Mouse (Mus musculus): ENCODE data around the gene Gdf1.

The Gdf1 gene

DNA sequence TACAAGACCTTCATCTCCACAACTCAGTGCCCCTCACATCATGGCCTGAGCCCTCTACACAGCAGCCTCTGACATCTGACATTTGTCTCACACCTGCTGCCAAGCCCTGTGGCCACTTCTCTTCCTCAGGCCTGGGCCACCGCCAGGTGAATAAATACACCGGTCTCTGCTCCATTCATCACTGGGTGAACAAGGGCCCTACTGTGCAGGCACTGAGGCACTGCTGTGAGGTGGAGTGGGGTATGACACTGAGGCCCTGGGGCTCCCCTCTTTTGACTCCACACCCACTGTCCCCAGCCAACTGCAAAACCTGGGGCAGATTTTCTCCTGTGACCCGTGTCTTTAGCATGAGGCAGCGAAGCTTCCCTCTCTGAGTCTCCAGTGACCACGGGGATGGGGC lies 37.0 kb downstream of the Gdf1 start:
- no peak for DNase-seq

DNA sequence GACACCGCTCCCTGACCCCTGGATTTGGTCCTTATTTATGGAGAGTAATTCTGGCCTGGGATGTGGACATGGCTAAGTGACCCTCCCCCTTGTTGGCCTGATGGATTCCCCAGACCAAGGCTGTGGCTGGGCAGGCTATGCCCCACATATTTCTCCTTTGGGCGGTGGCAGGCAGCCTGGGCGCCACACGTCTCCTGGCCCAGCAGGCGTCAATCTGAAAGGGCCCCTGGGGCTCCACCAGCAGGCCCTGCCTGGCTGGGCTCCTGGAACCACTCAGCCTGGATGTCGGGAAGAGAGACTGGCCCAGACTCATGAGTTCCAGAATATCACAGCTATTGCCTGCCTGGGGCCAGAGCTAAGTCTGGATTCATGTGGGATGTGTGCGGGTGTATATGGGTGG lies 40.9 kb downstream of the Gdf1 start:
- DNase-seq, result no peak

DNA sequence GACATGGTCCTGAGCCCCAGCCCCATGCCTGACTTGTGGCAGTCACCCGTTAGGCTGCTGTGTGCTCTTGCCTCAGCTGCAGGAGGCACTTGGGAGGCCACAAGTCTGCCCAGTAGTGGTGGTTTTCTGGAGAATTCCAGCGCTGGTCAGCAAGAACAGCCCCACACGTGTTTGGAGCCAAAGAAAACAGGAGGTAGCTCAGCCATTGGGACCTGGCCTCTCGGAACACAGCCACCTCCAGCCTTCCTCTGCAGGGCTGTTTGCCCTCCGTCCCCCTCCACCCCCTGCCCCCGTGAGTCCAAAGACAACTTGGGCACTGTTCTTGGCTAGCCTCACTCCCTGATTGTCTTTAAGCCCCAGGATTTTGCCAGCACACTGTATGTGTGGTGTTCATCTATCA lies 42.3 kb downstream of the Gdf1 start:
- no peak for DNase-seq

DNA sequence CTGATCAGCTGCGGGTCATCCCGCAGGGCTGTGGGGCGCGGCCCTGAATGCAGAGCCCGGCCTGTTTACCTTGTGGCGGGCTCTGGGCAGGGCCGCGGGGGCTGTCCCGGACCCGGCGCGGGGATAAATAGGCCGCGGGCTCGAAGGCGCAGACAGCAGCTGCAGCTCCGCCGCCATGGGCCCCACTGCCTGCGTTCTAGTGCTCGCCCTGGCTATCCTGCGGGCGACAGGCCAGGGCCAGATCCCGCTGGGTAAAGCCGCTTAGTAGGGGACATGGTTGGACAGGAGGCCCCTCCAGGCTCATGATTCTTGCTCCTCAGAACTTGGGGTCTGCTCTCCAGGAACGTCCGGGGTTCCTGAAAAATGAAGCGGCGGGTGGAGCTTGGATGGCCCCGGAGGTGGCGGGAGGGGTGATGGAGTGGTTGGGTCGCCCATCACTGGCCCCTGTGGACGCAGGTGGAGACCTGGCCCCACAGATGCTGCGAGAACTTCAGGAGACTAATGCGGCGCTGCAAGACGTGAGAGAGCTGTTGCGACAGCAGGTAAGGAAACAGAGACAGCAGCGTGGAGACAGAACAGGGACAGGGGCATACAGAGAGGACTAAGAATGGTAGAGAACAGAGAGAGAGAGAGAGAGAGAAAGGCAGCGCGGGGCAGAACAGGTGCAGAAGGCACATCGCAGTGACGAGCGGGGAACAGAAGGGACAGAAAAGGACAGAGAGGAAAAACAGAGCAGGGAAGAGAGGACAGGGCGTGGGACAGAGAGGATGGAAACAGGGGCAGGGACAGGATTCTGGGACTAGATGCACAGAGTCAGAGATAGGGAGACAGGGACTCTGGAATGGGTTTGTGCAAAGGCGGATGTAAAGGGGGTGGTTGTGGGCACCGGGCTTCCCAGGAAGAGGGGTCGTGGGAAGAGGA lies 44.0 kb downstream of the Gdf1 start, which contains the start of gene Comp:
Gene Comp, plus strand, starts transcription at position 162 of the 921 bp plus-strand sequence.
- DNase-seq, result no peak

DNA sequence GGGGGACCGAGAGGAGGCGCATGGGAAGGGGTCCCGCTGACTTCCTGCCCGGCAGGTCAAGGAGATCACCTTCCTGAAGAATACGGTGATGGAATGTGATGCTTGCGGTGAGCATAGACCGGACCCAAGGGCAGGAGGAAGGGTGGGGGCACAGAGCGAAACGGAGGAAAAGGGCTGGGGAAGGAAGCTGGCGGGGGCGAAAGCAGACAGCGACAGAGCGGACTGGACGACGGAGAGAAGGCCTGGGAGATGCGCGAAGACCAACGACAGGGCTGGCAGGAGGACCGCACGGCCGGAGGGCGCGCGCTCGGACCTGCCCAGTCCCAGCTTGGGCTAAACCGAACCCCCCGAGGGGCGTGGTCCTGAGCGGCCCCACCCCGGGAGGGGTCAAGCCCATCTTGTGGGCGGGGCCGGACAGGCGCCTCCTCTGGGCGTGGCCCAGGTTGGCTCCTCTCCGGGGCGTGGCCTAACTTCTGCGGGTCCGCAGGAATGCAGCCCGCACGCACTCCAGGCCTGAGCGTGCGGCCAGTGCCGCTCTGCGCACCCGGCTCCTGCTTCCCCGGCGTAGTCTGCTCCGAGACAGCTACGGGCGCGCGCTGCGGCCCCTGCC lies 44.8 kb downstream of the Gdf1 start:
- peak; percentile 43 for DNase-seq

DNA sequence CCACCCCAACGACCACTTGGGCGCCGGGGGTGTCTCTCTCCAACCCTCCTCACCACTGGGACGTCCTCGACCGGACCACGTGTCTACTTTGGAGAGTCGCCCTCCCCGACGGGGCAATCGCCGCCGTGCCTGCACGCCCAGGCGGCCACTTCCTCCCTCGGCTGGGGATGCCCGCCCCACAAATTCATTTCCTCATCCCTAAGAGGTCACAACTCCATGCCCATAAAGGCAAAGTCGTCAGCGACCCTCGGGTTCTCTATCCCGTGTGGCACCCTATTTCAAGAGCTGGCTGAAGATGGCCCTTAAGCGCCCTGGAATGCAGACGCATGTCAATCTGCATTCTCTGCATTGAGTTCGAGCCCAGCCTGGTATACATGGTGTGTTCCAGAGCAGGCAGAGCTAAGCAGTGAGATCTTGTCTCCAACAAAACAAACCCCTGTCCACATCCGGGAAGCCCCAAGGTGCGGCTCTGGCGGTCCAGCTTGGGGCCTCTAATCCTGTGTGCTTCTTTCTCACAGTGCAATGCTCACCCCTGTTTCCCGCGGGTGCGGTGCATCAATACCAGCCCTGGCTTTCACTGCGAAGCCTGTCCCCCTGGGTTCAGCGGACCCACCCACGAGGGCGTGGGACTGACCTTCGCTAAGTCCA lies 45.7 kb downstream of the Gdf1 start:
- DNase-seq, result no peak

DNA sequence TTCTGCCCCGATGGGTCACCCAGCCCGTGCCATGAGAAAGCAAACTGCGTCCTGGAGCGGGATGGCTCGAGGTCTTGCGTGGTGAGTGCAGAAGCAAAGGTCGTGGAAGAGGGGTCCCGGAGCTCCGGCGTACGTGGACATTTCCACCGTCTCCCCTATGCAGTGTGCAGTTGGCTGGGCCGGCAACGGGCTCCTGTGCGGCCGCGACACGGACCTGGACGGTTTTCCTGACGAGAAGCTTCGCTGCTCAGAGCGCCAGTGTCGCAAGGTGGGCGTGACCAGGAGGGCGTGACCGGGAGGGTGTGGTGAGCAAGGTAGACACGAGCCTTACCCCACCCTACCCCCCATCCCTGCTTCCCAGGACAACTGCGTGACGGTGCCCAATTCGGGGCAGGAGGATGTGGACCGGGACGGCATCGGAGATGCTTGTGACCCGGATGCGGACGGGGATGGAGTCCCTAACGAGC lies 46.7 kb downstream of the Gdf1 start:
- DNase-seq, result no peak

DNA sequence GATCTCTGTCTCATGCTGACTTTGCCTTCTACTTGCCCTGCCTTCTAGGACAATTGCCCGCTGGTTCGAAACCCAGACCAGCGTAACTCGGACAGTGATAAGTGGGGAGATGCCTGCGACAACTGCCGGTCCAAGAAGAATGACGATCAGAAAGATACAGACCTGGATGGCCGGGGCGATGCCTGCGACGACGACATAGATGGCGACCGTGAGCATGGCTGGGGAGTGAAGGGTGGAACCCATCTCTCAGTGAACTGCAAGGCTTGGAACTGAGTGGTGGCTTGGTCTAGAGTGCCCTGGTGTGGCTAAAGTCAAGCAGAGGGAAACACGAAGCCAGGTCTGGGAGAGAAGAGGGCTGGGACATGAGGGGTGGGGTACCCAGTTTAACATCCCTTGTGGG lies 47.4 kb downstream of the Gdf1 start:
- no peak for DNase-seq

DNA sequence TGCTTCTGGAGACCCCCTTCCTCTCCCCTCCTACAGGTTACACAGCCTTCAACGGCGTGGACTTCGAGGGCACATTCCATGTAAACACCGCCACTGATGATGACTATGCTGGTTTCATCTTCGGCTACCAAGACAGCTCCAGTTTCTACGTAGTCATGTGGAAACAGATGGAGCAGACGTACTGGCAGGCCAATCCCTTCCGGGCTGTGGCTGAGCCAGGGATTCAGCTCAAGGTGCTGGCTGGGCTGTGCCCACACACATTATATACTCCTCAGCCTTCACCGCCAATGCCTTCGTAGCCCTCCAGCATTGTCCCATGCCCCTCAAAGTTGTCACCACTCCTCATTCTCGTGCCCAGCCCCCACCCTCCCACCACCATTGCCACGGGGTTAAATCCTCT lies 50.5 kb downstream of the Gdf1 start:
- no peak for DNase-seq

All from right cerebral cortex, postnatal 4 days (tissue).